Mouse (Mus musculus) B cell, adult 2 months (primary cell): Measurements from ENCODE around the gene Olfr935.

Source experiments
- DNase-seq, 2 experiments: peaks; one replicate each; pipeline ENCODE4 v3.0.0; 2022

Gene Olfr935

DNA sequence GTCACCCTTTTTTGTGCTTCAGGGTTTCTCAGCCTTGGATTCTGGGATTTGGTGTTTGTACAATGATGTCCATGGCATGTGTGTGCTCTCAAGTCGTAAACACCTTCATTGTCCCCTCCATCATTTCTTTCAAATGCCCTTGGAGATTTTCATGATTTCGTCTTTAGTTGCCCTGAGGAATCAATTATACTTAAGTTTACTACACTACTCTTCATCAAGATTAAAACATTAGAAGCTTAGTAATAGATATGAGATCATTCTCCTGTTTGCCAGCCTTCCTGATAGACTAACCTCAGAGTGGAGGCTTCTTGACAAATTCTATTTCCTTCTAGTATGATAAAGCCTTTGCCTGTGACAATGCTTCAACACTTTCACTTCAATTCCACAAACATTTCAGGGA lies at the start of gene Olfr935:
Gene Olfr935 (minus strand): TSS at position 101 of the 400 bp plus-strand sequence.
- DNase-seq, result no peak

DNA sequence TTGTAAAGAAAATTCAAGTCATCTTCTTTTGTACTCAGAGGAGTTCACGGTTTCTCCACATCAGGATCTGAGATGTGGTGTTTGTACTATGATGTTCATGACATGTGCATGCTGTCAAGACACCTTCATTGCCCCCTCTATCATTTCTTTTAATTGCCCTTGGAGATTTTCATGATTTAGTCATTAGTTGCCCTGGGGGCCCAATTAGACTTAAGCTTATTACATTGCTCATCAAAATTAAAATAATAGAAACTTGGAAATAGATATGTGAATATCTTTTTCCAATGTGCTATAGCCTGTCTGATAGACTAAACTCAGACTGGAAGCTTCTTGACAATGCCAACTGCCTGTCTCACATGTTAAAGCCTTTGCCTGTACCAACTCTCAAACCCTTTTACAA lies 23.8 kb upstream of the Olfr935 start, which contains the start of gene Olfr146:
Gene Olfr146 (minus strand): TSS at position 101 of the 400 bp plus-strand sequence.
- DNase-seq, result no peak

DNA sequence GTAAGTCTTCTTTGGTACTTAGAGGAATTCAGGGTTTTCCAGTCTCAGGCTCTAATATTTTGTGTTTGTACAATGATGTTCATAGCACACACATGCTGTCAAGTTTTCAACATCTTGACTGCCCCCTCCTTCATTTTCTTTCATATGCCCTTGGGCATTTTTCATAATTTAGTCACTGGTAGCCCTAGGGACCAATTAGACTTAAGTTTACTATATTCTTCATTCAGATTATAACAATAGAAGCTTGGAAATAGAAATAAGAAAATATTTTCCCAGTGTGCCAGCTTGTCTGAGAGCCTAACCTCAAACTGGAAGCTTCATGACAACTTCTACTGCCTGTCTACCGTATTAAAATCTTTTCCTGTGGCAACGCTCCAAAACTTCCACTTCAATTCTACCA lies 11.3 kb downstream of the Olfr935 start, which contains the start of gene Olfr934:
Gene Olfr934 (minus strand): TSS at position 101 of the 400 bp plus-strand sequence.
- no peak for DNase-seq

DNA sequence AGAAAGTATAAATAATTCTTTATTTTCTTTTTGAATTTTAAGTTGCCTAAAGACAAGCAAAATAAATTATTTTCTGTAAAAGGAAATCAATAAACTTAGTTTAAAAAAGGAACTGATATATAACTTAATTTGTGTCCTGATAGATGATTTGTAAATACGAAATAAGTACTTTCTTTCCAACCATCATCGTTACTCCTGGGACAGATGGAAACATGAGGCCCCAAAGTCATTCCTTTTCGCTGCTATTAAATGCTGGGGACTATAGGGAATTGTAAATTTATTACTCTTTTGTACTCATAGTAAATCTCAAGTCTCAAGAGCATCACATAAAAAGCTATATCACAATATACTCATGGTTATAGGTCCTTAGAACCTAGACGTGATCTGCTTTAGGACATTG lies 27.5 kb downstream of the Olfr935 start, which contains the start of gene Olfr933:
Gene Olfr933 (plus strand): TSS at position 301 of the 400 bp plus-strand sequence.
- no peak for DNase-seq

DNA sequence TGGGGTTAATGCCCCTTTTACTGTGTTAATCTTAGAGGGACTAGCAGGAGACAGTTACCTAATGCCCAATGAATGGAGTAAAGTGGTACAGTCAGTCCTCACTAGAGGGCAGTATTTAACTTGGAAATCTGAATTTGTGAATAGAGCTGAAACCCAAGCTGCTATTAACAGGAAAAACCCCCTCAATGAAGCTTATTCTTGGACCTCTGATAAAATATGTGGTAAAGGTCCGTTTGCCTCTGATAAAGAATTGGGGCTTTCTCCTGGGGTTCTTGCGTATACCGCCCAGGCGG lies 45.4 kb downstream of the Olfr935 start:
- no peak for DNase-seq

DNA sequence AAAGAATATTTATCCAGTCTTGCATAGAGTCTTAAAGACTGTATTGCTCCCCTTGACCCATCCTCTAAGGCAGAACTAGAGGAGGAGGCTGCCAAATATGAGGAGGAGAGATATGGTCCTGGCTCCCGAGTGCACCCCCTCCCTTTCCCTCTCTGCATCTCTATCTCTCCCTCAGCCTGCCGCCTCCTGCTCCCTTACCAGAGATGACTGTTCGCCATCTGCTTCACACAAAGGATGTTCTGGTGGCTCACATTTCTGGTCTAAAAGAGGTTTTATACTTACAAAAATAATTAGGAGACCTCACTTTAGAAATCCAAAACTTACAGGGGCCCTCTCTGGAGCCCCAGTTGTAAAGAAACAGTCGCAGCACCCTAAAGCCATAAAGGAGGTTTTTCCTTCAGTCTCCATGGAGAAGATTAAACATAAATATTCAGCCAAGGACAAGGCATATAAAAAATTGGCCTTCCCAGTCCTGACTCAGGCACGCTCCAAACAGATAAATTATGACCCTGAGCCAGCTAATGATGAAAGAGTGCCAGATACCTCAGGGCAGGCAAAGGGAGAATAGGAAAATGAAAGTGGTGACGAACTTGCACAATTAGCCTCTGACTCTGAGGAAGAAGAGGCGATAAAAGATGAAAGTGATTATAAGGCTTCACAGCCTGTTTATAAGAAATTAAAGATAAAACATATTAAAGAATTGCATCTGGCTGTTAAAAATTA lies 45.9 kb downstream of the Olfr935 start:
- no peak for DNase-seq
